Mouse (Mus musculus): ENCODE measurements around the gene Thada.

DNA sequence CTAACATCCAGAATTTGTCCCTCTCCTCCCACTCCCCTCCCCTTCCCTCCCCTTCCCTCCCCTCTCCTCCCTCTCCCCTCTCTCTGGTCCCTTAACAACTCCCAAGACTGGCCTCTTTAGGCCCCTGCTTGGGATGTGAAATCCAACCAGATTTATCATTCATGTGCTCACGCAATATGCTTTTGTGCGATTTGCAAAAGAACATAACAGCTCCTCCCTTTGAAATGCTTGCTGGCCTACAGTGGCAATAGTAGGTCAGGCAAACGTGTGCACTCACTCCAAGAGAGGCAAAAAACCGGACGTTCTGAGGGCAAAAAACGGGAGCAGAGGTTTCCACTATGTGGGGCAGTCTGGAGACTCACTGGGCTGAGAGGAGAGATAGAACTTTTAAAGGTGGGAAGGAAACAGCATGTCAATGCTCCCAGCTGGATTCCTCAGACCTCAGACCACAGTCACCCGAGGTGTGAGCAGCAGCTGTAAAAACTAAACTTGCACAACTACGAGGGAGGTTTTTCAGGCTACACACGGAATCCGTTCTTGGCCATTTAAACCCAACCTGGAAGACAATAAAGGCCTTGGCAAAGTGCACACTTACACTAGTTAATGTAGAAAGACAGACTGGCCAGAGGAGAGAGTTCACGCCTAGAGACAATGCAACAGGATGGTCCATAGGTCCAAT lies 45.1 kb upstream of the Thada start:
- no peak for TF ChIP-seq FLI1 (IDR thresholded peaks at IDR 0.05; ENCODE audit: low read length)
- TF ChIP-seq GATA1 (IDR thresholded peaks at IDR 0.05; ENCODE audit: borderline replicate concordance, low read length), result no peak
